Mouse (Mus musculus) cerebellum, adult 2 months (tissue): ENCODE data around the gene Gpr83. TPM values are rescaled to one million over a fixed set of nuclear protein-coding genes. Genes with fewer than 3 reads are reported as not detected.

Source experiments
- DNase-seq, 2 experiments: peaks; one replicate each; pipeline ENCODE4 v3.0.0; 2021
- H3K27ac ChIP-seq: fragments of 200-500 bp; 2 replicates; pipeline ENCODE4 v1.5.1; 2012; ENCODE audit warnings: low read length, control low read depth, inconsistent platforms; ENCODE audit not compliant: insufficient read depth
- H3K27me3 ChIP-seq: fragments of 200-500 bp; 2 replicates; pipeline ENCODE4 v1.6.1; 2012; ENCODE audit warnings: inconsistent platforms, mild to moderate bottlenecking, low read length, moderate library complexity; ENCODE audit not compliant: control insufficient read depth, insufficient read depth
- H3K4me1 ChIP-seq: fragments of 200-500 bp; 2 replicates; pipeline ENCODE4 v1.6.1; 2011; ENCODE audit warnings: low read length; ENCODE audit not compliant: control insufficient read depth, insufficient read depth
- H3K4me3 ChIP-seq: fragments of 200-500 bp; replicated peaks from 2 replicates; pipeline ENCODE3; 2011; ENCODE audit warnings: mild to moderate bottlenecking, low read depth, low read length, control low read depth; ENCODE audit not compliant: insufficient read depth
- CTCF ChIP-seq: fragments of 200-500 bp; IDR thresholded peaks from 2 replicates; pipeline ENCODE4 v1.5.1; 2011; ENCODE audit warnings: low read depth, mild to moderate bottlenecking, control low read depth, low read length, moderate library complexity, borderline replicate concordance; ENCODE audit not compliant: insufficient read depth
- POLR2A ChIP-seq: fragments of 200-500 bp; IDR thresholded peaks from 2 replicates; pipeline ENCODE4 v1.6.1; 2011; ENCODE audit warnings: low read length, control low read depth, borderline replicate concordance; ENCODE audit not compliant: insufficient read depth
- WGBS: fragments of 180-500 bp; shearing (Covaris S2); methylation state at CpG from one replicate; pipeline ENCODE4 v1.1.7; 2018; 5-methylcytosine and 5-hydroxymethylcytosine counted together
- polyA plus RNA-seq: library from polyadenylated mRNA; depleted of rRNA; stranded (reverse); fragments of >200 nt; gene quantifications from 2 replicates; pipeline ENCODE4 v1.2.3, GENCODE M21; 2012

The Gpr83 gene
- polyA plus RNA-seq, 1 experiment: 2.8 TPM

DNA sequence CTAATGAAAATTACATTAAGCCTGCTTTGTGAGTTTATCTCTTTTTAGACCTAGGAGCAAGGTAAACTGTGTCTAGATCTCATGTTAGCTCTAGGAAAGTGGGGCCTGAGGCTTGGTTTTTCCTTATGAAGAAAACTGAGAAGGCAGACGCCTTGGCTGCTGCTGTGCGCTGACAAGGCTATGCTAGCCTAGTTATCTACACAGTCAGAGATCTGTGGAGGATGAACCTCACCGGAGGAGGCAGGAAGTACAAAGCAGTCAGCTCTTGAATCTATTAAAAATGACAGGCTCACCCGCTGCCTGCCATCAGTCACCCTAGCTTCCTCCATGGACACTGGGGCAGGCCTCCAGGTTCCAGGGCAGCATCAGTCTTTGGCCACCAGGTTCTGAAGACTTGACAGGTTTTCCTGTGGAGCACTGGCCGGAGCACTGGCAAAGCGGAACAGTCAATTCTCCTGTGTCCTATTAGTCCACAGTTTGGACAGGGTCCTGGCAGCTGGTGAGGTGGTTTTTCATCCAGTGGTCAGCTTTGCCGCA is 1.8 kb upstream of the Gpr83 start:
- peaks cover 9% of the 10 kb centered on the region for H3K4me1 ChIP-seq
- no peaks in the 10 kb centered on the region for H3K27me3 ChIP-seq
- no peak overlapping the region for H3K27ac ChIP-seq
- WGBS: 47% methylated on average over 7 of the region's 7 CpGs
- DNase-seq: no peak
- TF ChIP-seq CTCF (no peak), POLR2A (no peak)
- no peak overlapping the region for H3K4me3 ChIP-seq

DNA sequence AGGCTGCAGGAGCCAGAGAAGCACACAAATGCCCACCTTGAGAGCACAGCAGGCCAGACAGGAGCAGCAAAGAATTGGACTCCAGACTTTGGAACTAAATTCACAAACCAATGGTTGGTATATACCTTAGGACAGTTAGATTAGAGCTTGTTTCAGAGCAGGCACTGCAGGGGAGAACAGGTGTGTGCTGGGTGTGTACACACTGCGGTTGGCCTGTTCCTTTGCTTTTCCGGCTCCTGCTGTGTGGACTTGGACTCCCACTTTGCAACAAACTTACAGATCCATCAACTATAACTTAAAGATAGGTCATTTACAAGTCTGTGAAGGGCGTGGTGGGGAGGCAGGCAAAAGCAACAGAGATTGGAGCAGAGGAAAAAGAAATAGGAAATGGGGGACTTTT is 1.2 kb upstream of the Gpr83 start:
- WGBS: 92% methylated on average over 3 of the region's 3 CpGs
- no peak for DNase-seq

DNA sequence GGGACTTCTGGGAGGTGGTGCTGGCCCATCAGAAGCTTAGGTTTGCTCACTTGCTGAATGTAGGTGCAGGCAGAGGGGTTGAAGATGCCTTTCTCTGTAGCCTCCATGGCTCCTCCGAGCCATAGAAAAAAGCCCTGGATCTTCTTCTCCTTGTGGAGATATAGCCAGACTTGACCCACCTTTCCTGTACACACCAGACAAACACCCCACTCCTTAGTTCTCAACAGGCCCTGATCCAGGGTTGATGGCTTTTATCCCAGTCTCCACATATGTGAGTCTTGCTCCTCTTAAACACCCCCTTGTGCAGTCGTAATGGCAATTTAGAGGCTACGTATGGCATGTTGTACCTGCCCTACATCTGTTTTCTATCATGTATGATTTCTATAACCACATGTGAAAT is 3.1 kb downstream of the Gpr83 start:
- no peak for DNase-seq
- 78% methylated on average over 3 of the region's 3 CpGs for WGBS
- Histone ChIP-seq H3K4me1 (peaks cover 6% of the 10 kb centered on the region; the same call in 1 of the 2 replicates), H3K27ac (no peak overlapping the region), H3K27me3 (no peaks in the 10 kb centered on the region), H3K4me3 (no peak overlapping the region)
- TF ChIP-seq CTCF (no peak), POLR2A (no peak)

More for the DNA sequence above, 1.2 kb upstream of the Gpr83 start:
- TF ChIP-seq POLR2A: no peak
- no peak for TF ChIP-seq CTCF
- Histone ChIP-seq H3K27ac (no peak overlapping the region), H3K4me1 (peaks cover 9% of the 10 kb centered on the region), H3K27me3 (no peaks in the 10 kb centered on the region), H3K4me3 (no peak overlapping the region)

DNA sequence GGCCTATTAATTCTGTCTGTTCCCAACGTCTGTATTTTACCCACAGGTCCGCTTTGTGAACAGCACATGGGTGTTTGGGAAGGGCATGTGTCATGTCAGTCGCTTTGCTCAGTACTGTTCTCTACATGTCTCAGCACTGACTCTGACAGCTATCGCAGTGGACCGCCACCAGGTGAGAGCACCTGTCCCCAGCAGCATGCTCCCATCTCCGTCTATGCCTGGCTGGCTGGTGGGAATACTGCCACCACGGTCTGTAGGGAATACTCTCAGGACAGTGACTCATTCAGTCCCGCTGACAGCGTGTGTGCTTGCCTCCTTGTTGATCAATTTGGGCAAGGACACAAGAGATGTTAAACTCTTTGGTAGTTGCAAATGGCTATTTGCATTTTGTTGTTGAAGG is 4.7 kb downstream of the Gpr83 start:
- Histone ChIP-seq H3K4me1 (no peaks in the 10 kb centered on the region), H3K4me3 (no peak overlapping the region), H3K27me3 (no peaks in the 10 kb centered on the region), H3K27ac (no peak overlapping the region)
- 58% methylated on average over 9 of the region's 9 CpGs for whole genome bisulfite sequencing
- TF ChIP-seq POLR2A: no peak
- no peak for TF ChIP-seq CTCF
- DNase-seq: no peak

- H3K27me3 ChIP-seq: no peaks in the 10 kb centered on the region
- no peak overlapping the region for H3K27ac ChIP-seq
- peaks cover 7% of the 10 kb centered on the region; the same call in 1 of the 2 replicates for H3K4me1 ChIP-seq
- H3K4me3 ChIP-seq: no peak overlapping the region
- DNase-seq: no peak
- no peak for TF ChIP-seq POLR2A
- peak; percentile 48; the same call in 1 of the 2 replicates for TF ChIP-seq CTCF
- WGBS: 22% methylated on average over 7 of the region's 7 CpGs
Measured at GRCm38 (mm10) chr9:14866957-14867356, 6.9 kb downstream of the Gpr83 start.

DNA sequence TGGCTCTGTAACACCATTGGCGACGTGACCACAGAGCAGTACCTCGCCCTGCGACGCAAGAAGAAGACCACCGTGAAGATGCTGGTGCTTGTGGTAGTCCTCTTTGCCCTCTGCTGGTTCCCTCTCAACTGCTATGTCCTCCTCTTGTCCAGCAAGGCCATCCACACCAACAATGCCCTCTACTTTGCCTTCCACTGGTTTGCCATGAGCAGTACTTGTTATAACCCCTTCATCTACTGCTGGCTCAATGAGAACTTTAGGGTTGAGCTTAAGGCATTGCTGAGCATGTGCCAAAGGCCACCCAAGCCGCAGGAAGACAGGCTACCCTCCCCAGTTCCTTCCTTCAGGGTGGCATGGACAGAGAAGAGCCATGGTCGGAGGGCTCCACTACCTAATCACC is 8.3 kb downstream of the Gpr83 start:
- WGBS: 96% methylated on average over 8 of the region's 8 CpGs

GRCm38 (mm10) chr9:14870377-14870776 is 10.4 kb downstream of the Gpr83 start:
- TF ChIP-seq CTCF: no peak
- no peak for TF ChIP-seq POLR2A
- 69% methylated on average over 2 of the region's 2 CpGs for WGBS
- Histone ChIP-seq H3K27me3 (no peaks in the 10 kb centered on the region), H3K4me1 (peaks cover 7% of the 10 kb centered on the region; the same call in 1 of the 2 replicates), H3K4me3 (no peak overlapping the region), H3K27ac (no peak overlapping the region)
- DNase-seq: no peak

More for the DNA sequence above, 8.3 kb downstream of the Gpr83 start:
- H3K4me3 ChIP-seq: no peak overlapping the region
- DNase-seq: no peak
- H3K4me1 ChIP-seq: peaks cover 7% of the 10 kb centered on the region; the same call in 1 of the 2 replicates
- no peak overlapping the region for H3K27ac ChIP-seq
- TF ChIP-seq POLR2A: no peak
- no peak for TF ChIP-seq CTCF
- H3K27me3 ChIP-seq: no peaks in the 10 kb centered on the region

DNA sequence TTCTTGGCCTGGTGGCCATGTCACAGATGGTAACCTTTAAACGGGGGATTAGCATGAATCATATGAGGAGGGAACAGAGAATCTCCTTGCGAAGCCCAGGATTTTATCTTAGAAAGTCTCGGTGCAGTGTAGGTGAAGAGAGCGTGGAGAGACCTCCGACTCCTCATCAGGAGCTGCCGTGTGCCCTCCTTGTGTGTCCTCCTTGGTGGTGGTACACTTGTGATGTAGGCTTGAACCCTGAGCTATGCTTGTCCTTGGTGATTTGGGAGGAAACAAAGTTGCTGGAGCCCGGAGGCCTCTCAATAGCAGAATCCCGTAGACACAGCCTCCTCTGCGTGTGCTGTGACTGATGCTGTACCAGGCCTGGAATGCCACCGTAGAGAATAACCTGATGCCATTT is 10.8 kb downstream of the Gpr83 start:
- Histone ChIP-seq H3K27ac (no peak overlapping the region), H3K4me3 (no peak overlapping the region), H3K4me1 (peaks cover 7% of the 10 kb centered on the region; the same call in 1 of the 2 replicates), H3K27me3 (no peaks in the 10 kb centered on the region)
- no peak for TF ChIP-seq POLR2A
- TF ChIP-seq CTCF: no peak
- 60% methylated on average over 10 of the region's 10 CpGs for WGBS
- peak in 1 of 2 experiments; percentile 24 for DNase-seq
